Mouse (Mus musculus): ENCODE data around the gene Agbl4. TPM values are rescaled to one million over a fixed set of nuclear protein-coding genes. Genes with fewer than 3 reads are reported as not detected.

Agbl4 gene
- total RNA-seq, 2 experiments from 2014 or later: 0.16 to 0.83 TPM

DNA sequence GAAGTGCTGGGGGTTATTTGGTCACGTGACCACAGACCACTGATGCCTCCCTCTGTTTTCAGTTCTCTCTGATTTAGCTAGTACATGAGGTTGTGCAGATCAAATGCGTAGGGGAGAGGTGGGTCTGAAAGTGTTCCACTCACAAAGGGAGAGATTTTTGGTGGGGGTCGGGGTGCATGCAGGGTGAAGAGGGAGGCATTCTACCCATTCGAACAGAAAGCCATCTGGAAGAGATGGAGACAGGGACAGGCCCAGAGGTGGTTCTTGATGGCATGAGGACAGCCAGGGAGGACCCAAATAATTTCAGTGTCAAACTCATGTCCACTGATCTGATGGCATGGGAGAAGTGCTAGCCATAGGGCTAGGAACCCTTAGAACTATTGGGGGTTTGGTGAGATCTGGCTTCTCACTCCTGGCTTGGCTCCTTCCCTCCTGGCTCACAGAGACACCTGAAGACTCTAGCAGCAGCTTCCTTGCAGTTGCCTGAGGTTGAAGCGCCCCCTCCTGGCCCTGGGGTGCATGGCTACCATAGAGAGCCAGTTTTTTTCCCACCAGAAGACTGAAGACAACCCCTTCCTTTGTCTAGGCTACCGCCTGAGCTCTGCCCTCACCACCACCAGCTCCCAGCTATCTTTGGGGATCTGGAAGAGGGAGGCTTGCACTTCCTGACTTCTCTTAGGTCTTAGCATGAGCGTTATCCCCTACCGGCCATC is 1228.8 kb downstream of the Agbl4 start:
- peak; percentile 64 to 79 for DNase-seq
- intact Hi-C loops (cut with DNase I): loop anchor here (1.0 to 5.0 kb wide), 3 partner anchors 130 to 1574 kb away; no protein-coding TSS in a partner anchor

DNA sequence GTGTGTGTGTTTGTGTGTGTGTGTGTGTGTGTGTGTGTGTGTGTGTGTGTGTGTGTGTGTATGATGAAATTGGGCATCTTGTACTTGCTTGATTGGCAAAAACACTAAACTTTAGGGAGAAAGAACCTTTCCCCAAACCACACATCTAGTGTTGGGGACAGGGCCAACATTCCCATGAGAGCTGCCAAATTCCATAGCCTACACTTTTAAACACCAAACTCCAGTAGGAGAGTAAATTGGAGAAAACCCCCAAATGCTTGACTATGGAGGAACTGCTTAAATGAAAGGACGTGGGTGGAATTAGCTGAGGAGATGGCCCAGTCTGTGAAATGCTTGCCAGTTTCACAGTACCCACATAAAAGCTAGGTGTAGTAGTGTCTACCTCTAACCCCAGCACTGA is 1235.2 kb downstream of the Agbl4 start:
- no peak for DNase-seq
- intact Hi-C loops (cut with DNase I): no loop called here

DNA sequence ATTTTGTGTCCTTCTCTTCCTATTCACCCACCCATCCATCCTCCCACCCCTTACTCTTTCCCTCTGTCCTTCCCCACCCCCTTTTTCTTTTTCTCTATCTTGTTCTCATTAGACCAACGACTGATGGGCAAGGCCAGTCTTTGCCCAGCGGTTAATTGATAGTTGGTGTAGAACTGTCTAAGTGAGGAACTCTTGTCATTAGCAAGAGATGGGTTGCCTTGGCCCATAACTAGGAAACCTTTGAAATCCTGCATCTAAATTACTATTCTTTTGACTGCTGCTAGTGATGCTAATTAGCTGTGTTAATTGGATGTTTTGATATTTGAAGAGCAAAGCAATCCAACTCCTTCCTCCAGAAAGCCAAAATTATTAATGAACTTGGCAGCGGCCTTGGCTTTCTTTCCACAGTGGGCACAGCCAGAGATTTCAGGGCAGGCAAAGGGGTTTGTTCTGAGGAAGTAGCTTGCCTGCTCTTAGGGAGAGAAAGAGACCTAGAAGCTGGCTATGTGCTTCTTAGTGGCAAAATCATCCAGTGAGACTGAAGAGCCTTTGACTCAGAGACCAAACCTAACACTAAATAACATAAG is 1238.2 kb downstream of the Agbl4 start:
- DNase-seq: no peak
- intact Hi-C loops (cut with DNase I): no loop called here

DNA sequence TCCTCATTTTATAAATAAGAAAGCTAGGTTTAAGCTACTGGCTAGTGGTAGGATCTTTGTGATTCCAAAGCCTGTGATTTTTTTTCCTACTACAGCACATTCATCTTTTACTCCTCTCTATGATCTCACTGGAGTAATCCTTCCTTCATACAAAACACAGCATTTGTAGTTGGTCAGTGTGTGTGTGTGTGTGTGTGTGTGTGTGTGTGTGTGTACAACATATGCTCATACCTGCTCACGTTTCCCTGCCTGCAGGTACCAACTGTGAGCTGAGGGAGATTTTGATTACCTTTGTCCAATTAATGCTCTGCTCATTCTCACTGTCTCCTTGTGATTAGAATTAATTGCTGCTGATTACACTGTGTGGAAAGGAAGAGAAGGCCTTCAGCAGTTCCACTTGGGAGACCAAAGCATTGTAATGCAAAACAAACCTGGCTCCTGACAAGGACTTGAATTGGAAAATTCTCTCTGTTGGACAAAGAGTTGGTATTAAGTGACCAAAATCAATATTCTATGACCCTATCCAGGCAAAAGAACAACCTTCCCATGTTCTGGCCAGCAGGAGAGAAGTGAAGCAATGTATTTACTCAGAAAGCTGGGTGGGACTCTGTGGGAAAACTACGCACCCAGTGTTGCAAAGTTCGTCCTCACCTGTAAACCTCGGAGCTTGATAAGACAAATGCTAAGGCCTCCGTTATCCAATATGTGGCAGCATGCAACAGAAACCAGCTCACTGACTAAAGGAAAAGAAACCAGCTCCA is 1241.7 kb downstream of the Agbl4 start:
- intact Hi-C loops (cut with DNase I): no loop called here

DNA sequence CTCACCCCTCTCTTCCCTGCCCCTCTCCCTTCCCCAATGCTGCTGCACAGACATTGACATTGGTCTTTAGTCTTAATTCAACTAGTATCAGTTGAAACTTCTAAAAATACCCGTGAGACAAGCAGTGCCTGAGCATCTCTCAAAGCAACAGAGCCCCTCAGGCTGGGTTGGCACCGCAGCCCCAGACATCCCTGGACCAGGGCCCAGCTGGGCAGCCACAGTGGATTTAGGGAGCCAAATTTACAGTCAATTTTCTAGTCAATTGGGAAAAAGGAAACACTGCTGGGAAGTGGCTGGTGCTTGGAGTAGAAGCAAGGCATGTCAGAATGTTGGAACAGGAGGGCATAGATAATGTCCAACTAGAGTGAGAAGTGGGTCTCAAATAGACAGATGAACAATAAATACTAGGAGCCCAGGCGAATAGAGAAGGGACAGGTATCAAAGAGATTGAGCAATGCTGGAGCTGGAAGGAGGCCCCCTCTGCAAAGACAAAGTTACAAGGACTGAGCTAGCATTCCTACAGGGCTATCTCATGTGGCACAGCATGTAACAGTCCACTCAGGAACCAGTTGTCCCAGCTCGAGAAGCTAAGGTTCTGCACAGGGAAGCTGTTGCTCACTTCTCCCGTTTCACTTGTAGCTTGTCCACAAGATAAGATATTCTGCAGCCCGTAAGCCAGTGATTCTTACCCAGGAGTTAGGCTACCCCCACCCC is 1247.8 kb downstream of the Agbl4 start:
- intact Hi-C loops (cut with DNase I): no loop called here
- no peak for DNase-seq

More for the DNA sequence above, 1241.7 kb downstream of the Agbl4 start:
- DNase-seq: no peak

DNA sequence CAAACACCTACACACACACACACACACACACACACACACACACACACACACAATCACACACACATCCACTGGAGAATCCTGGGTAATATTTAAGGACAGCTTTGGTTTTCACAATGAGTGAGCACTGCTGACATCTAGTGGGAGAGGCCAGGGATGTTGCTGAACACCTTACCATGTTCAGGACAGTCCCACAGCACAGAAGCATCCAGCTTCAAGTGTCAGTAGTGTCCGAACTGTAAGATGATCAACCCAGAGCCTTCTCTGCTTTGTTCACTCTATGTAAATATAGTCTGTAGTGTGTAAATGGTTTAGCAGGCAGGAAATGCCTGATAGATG is 1248.3 kb downstream of the Agbl4 start:
- intact Hi-C loops (cut with DNase I): no loop called here
- peak in 1 of 2 experiments; percentile 9 for DNase-seq

DNA sequence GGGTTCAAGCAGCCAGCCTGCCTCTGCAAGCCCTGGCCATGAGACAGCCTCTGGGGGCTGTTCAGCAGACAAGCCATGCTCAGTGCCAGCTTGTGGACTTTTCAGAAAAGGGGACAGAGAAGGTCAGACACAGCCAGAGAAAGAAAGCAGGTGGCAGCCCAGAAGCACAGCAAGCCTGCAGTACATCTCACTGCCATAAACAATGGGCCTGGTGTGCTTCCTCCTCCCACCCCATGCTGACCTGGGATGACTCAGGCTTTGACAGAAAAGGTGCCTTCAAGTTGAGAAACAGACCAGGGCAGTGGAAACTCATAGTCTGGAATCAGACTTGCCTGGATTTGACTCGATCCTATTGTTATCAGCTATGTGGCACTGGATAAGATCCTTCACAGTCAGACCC is 1256.0 kb downstream of the Agbl4 start:
- DNase-seq: no peak
- intact Hi-C loops (cut with DNase I): no loop called here

DNA sequence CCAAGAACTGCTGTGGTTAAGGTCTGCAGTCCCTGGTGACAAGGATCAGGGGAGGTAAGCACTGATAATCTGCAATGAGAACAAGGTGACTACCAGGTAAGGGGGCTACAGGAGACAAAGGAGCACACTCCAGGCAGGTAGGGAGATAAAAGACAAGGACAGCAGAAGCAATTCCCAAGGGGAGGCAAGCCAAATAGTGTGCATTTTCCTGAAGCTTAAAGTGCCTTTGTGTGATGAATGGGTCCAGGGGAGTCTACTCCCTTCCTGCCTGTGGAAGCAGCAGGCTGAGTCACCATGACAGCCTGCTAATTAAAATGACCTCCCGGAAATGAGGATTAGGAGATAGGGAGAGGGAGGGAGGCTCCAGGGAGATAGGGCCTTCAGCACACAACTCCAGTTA is 1266.3 kb downstream of the Agbl4 start:
- peak in 1 of 2 experiments; percentile 7 for DNase-seq
- intact Hi-C loops (cut with DNase I): no loop called here

DNA sequence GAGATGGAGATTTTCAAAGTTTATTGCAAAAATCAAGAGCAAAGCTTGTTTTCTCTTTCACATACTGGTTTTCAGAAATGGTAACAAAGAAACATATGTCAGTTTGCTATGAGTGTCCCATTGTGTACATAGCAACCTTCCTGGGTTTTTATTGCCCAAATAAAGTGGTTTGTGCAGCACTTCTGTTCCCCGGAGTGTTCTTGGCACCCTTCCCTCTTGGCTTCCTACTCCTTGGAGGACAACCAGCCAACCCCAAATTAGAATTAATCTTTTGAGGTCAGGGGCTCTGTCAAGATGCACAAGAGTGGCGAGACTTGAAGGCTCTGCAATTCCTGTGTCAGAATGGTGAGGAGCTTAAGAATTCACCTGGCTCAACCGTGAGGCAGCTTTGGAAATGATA is 1266.7 kb downstream of the Agbl4 start:
- intact Hi-C loops (cut with DNase I): no loop called here
- DNase-seq: peak; percentile 26 to 36

DNA sequence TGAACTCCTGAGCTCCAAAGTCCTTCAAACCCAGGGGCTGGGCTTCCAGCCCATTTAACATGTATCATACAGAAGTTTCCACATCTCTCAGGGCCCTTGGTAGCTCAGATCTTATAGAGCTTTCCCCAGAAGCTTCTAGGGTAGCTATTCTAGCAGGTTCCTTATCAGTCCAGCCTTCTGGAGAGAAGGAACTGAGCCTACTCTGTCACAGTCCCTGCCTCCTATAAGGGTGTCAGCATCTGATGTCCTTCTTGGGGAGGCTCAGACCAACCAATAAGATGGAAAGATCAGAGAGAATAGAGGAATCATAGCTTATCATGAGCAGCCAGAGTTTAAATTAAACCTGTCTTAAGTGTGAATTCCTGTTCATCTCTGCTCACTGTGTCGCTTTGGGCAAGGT is 1269.3 kb downstream of the Agbl4 start:
- intact Hi-C loops (cut with DNase I): no loop called here
- DNase-seq: no peak

DNA sequence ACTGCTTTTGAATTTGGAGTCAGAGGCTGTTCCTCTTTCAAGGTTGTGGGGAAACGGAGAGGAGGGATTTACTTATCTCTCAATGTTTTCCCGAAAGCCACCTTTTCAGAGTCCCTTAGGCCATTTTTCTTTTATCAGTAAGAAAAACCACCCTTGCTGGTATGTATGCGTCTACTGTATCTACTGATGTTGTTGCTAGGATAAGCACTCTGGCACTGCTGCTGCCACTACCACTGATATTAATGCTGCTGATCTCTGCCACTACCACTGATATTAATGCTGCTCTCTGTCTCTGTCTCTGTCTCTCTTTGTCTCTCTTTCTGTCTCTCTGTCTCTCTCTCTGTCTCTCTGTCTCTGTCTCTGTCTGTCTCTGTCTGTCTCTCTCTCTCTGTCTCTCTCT is 1271.9 kb downstream of the Agbl4 start:
- DNase-seq: no peak
- intact Hi-C loops (cut with DNase I): no loop called here

DNA sequence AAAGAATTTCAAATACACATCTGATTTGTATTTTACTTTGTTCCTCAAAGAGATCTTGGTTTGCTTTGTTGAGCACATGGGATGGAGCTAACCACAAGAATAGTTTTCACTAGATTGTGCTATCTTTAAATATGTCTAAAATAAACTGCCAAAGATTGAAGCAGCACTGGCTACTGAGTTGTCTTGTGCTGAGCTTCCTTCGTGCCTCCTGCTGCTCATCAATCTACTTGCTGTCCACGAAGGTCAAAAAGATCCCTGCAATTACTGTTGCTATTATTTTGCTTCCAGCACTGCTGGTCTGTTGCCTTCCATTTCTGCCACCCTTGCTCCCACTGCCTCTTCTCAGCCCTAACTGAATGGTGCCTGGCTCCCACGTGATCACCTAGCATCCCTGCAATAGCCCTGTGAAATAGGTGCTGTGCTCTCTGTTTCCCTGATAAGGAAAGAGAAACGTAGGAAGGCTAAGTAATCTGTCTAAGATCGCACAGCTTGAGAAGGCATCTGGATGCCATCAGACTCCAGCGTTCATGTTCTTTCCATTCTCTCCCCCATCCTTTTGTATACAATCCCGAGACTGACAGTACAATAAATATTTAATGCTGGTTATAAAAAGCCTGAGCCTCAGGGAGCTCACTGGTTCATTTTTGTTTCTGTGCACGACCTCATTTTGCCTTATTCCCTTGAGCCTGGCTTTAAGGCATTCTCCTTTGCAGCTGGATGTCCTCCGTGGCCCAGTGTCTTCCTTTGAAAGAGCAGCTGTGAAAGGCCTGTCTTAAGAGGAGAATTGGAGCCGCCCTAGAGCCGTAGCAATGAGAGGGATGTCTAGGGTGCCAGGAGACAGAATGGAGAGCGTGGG is 1273.3 kb downstream of the Agbl4 start:
- intact Hi-C loops (cut with DNase I): no loop called here
- no peak for DNase-seq

DNA sequence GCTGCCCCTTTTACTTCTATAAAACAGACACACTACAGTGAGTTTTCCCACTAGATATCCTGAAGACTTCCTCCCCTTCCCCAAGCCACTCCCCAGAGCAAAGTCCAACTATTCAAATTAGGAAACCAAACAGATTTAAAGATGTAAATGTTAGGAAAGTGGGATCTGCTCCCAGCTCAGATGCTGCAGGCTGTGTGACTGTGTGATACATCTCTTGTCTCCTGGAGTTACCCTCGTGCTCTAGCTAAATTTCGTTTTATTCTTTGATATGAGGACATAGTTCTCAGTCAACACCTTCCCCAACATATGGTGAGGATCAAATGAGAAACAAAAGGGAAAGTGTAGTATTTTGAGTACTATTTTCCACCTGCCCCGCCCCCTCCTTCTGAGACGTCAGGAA is 1274.0 kb downstream of the Agbl4 start:
- intact Hi-C loops (cut with DNase I): no loop called here
- DNase-seq: no peak

DNA sequence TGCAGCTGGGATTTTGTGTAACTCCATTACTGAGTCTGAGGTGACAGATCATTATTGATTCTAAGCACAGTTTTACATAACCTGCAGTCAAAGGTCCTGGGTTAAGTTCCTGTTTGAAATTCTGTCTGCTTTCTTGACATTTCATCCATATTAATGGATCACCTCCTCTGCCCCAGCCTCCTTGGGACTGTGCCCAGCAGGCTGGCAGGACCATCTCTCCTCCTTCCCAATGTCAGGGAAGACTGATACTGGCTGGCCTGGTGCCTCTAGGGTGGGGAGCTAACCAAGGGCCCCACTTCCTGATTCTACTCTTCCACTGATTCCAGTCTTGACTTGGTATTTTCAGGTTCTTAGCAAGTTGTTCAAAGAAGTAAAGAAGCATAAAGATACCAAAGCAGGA is 1276.4 kb downstream of the Agbl4 start:
- no peak for DNase-seq
- intact Hi-C loops (cut with DNase I): no loop called here

DNA sequence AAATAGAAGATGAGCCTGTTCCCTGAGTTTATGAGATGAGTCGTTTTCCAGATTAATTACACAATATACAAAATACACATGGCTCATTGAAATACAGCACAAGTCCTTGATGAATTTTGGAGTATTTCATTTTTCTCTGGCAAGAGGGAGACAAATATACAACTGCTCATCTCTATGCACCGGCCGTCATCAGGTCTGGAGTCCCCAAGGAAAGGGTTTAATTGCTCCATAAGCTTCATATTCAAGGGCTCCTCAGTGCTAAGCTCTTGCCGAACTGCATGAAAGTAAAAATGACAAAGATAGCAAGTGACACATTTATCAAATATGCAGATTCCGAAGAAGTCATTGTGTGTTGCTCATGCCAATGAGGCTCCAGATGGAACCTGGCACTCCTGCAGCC is 1284.5 kb downstream of the Agbl4 start:
- intact Hi-C loops (cut with DNase I): loop anchor here (10.0 kb wide), 1 partner anchor 203 kb away; no protein-coding TSS in a partner anchor
- DNase-seq: no peak

DNA sequence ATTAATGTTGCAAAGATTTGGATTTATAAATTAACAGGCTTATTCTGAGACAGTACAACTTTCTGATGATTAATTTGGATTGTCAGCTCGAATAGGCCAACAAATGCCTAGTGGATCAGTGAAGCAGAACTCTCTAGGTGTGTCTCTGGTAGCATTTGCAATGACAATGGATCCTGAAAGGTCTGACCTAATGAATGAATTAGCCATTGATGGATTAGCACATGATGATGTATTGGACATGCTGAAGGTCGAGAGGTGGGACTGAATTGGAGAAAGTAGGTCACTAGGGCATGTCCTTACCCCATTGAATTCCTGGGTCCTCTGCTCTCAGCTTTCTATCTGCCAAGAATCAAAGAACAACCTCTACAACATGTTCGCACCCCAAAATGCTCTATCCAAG is 1285.3 kb downstream of the Agbl4 start:
- DNase-seq: no peak
- intact Hi-C loops (cut with DNase I): loop anchor here (10.0 kb wide), 1 partner anchor 202 kb away; no protein-coding TSS in a partner anchor

DNA sequence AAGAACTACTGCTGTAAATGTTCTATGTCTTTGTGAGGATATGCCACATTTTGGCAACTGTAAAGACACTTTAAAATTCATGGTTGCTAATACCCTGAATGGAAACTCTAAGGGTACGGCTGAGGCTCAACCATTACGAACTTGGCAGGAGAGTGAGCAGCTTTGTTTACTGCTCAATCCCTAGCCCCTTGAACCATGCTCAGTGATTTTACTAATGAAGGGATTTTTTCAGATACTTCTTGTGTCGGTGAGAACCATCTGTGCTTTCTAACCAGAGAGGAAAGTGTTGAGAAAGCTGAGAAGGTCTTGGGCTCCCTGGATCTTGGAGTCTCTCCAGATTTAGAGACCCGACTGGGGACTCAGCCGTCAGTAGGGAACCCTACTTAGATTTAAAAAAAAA is 1286.4 kb downstream of the Agbl4 start:
- no peak for DNase-seq
- intact Hi-C loops (cut with DNase I): loop anchor here (10.0 kb wide), 1 partner anchor 201 kb away; no protein-coding TSS in a partner anchor

DNA sequence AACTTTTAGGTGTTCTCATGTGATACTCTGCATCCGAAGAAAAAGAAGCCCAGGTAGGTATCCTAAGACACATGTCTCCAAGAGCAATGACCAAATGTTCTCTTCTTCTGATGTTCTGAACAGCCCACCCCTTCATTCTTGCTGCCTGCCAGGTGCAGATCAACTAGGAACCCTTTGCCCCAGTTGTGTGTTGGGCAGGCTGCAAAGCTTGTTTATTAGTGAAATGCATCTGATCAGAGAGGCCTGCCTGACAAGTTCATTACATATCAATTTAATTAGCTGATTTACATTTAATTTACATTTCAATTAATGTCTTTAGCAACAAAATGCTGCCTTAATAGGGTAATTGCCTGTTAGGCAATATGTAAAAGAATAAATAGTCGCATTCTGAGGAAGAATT is 1288.5 kb downstream of the Agbl4 start:
- intact Hi-C loops (cut with DNase I): loop anchor here (2.0 to 10.0 kb wide), 3 partner anchors 35 to 199 kb away; no protein-coding TSS in a partner anchor
- no peak for DNase-seq

DNA sequence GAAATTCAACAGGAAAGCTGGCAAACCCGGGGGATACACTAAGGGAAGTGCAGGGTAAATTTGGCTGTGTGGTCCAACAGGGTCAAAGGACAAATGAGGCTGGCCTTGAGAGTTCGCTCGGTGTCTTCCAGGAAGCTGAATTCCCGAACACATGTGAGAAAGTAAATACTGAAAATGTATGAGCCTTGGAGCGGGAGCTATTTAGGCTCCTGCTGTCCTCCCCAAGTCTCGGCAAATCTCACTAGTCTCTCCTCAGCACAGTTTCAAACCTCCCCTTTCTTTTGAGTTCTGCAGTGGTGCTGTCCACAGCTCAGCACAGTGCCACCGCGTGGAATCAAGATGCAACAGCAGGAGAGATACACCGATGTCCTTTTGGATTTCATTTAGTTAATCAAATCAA is 1289.5 kb downstream of the Agbl4 start:
- DNase-seq: peak; percentile 48 to 60
- intact Hi-C loops (cut with DNase I): loop anchor here (2.0 to 10.0 kb wide), 3 partner anchors 34 to 198 kb away; no protein-coding TSS in a partner anchor

DNA sequence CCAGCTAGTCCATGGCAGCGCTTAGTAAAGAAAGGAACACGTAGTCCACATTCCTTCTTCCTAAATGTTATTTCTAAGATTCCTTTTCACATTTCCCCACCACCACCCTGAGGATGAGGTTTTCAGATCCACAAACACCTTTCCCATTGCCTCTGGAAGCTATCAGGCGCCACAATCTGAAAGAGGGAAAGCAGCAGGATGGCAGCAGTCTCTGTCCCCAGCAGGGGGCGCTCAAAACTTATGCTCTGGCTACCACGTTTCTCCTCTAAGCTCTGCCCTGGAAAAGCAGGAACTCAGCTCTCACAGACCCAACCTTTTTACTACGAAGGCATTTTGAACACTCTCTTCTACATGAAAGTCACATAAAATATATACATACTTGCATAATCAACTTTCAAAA is 1290.2 kb downstream of the Agbl4 start:
- intact Hi-C loops (cut with DNase I): loop anchor here (2.0 to 10.0 kb wide), 3 partner anchors 33 to 197 kb away; no protein-coding TSS in a partner anchor
- DNase-seq: peak; percentile 80 to 88
